Mouse (Mus musculus) heart, postnatal 0 days (tissue): ENCODE results near the gene Prim2. TPM values are rescaled to one million over a fixed set of nuclear protein-coding genes. Genes with fewer than 3 reads are reported as not detected.

Source experiments
- ATAC-seq: fragments of 200-750 bp; cut with Nextera tagmentation; 2 replicates; pipeline ENCODE4 v1.8.0; 2017; ENCODE audit warnings: low read depth, moderate number of reproducible peaks, moderate library complexity; ENCODE audit not compliant: insufficient read depth
- DNase-seq: peaks from one replicate; pipeline ENCODE4 v3.0.0-alpha.2; 2016; ENCODE audit warnings: low spot score
- H3K27ac ChIP-seq: fragments of 300-500 bp; sonication (generic); 2 replicates; pipeline ENCODE4 v1.5.1; 2014; ENCODE audit warnings: low read depth, mild to moderate bottlenecking
- H3K27me3 ChIP-seq: fragments of 300-500 bp; sonication (generic); 2 replicates; pipeline ENCODE4 v1.6.1; 2014; ENCODE audit warnings: low read length, mixed read lengths; ENCODE audit not compliant: control insufficient read depth, insufficient read depth
- H3K36me3 ChIP-seq: fragments of 300-500 bp; sonication (generic); replicated peaks from 2 replicates; pipeline ENCODE4 v1.6.1; 2014; ENCODE audit warnings: low read length, mixed read lengths; ENCODE audit not compliant: control insufficient read depth, insufficient read depth
- H3K4me1 ChIP-seq: fragments of 300-500 bp; sonication (generic); 2 replicates; pipeline ENCODE4 v1.6.1; 2014; ENCODE audit warnings: antibody characterized with exemption; ENCODE audit not compliant: control insufficient read depth, insufficient read depth
- H3K4me2 ChIP-seq: fragments of 300-500 bp; sonication (generic); 2 replicates; pipeline ENCODE4 v1.6.1; 2014; ENCODE audit warnings: low read depth, mild to moderate bottlenecking, low read length, moderate library complexity
- H3K4me3 ChIP-seq: fragments of 300-500 bp; sonication (generic); 2 replicates; pipeline ENCODE4 v1.5.1; 2014; ENCODE audit warnings: low read depth, low read length
- H3K9ac ChIP-seq: fragments of 300-500 bp; sonication (generic); replicated peaks from 2 replicates; pipeline ENCODE4 v1.6.1; 2014; ENCODE audit warnings: low read depth, low read length, mixed read lengths
- H3K9me3 ChIP-seq: fragments of 300-500 bp; sonication (generic); replicated peaks from 2 replicates; pipeline ENCODE4 v1.6.1; 2016; ENCODE audit warnings: low read length; ENCODE audit not compliant: control insufficient read depth
- CTCF ChIP-seq: IDR thresholded peaks from 2 replicates; pipeline ENCODE4 v1.5.1; 2016; ENCODE audit warnings: antibody characterized with exemption, control low read depth, low read depth
- EP300 ChIP-seq: IDR thresholded peaks from 2 replicates; pipeline ENCODE4 v1.6.1; 2016; ENCODE audit warnings: antibody characterized with exemption, low read depth
- WGBS: fragments of 180-500 bp; shearing (Covaris S2); extraction: QIAGEN DNeasy Blood & Tissue Kit; methylation state at CpG from one replicate; pipeline ENCODE4 v1.1.7; 2014; 5-methylcytosine and 5-hydroxymethylcytosine counted together
- polyA plus RNA-seq: library from polyadenylated mRNA; unstranded; fragments of >200 nt; fragmentation: Nextera tagmentation; extraction: Ambion mirVana; gene quantifications from 2 replicates; pipeline ENCODE4 v1.2.1, GENCODE M21; 2015
- total RNA-seq: library from RNA; depleted of rRNA; stranded (reverse); fragments of >200 nt; gene quantifications from 2 replicates; pipeline ENCODE4 v1.2.3, GENCODE M21; 2014; ENCODE audit warnings: low replicate concordance

Prim2 gene
- total and polyA plus RNA-seq, 2 experiments from 2014 or later, result 4.9 to 13.9 TPM

GRCm38 (mm10) chr1:33563611-33564010 is 106.0 kb downstream of the Prim2 start:
- Histone ChIP-seq H3K4me3 (no peak overlapping the region), H3K9me3 (no peaks in the 10 kb centered on the region), H3K27ac (no peak overlapping the region), H3K36me3 (no peaks in the 10 kb centered on the region), H3K4me2 (no peak overlapping the region), H3K9ac (no peak overlapping the region), H3K4me1 (no peaks in the 10 kb centered on the region), H3K27me3 (no peaks in the 10 kb centered on the region)
- no peak for DNase-seq
- TF ChIP-seq EP300 (no peak), CTCF (no peak)
- WGBS, result 86% methylated on average over 3 of the region's 3 CpGs
- no peak for ATAC-seq

GRCm38 (mm10) chr1:33556638-33557037 is 113.0 kb downstream of the Prim2 start:
- 36% methylated on average over 4 of the region's 4 CpGs for WGBS
- no peaks in the 10 kb centered on the region for H3K4me1 ChIP-seq
- TF ChIP-seq EP300 (no peak), CTCF (no peak)
- no peak for DNase-seq
- no peak for ATAC-seq
- H3K4me3 ChIP-seq, result no peak overlapping the region
- H3K27me3 ChIP-seq, result no peaks in the 10 kb centered on the region
- H3K36me3 ChIP-seq, result no peaks in the 10 kb centered on the region
- no peaks in the 10 kb centered on the region for H3K9me3 ChIP-seq
- no peak overlapping the region for H3K4me2 ChIP-seq
- H3K9ac ChIP-seq, result no peak overlapping the region
- H3K27ac ChIP-seq, result no peak overlapping the region

DNA sequence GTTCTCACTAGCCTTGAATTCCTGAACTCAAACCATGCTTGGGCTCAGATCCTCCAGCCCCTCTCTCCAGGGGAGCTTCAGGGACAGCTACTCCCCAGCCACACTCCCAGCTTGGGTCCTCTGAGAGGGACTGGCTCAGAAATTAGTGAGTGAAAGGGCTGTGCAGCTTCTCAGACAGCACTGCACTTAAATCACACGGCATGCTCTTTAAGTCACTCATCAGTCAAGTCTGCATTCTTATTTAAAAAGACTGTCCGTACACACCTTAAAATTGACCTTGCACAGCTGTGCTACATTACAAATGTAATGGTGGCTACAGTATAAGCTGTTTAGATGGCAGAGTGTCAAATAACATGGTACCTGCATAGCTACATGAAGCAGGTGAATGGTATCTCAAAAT is 114.0 kb downstream of the Prim2 start:
- no peak overlapping the region for H3K27ac ChIP-seq
- H3K36me3 ChIP-seq, result no peaks in the 10 kb centered on the region
- no peak overlapping the region for H3K4me3 ChIP-seq
- no peaks in the 10 kb centered on the region for H3K4me1 ChIP-seq
- WGBS, result 59% methylated on average over 2 of the region's 2 CpGs
- ATAC-seq (no peak), DNase-seq (no peak)
- TF ChIP-seq EP300 (no peak), CTCF (no peak)
- H3K4me2 ChIP-seq, result no peak overlapping the region
- no peak overlapping the region for H3K9ac ChIP-seq
- H3K27me3 ChIP-seq, result no peaks in the 10 kb centered on the region
- H3K9me3 ChIP-seq, result no peaks in the 10 kb centered on the region

DNA sequence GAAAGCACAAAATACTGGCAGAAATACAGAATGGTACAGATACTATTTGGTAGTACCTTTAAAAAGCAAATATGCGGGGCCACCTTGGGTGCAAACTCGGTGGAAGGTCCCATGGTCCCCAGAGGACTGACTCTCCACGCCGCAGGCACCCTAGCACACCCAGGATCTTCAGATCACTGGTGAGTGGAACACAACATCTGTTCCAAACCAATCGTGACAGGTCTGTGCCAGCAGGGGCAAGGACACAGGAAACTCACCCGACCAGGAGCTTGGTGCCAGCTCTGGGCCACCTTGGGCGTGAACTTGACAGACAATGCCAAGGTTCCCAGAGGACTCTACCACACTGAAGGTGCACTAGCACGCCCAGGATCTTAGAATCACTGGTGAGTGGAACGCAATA is 118.2 kb downstream of the Prim2 start:
- Histone ChIP-seq H3K36me3 (no peaks in the 10 kb centered on the region), H3K9ac (no peak overlapping the region), H3K27ac (no peak overlapping the region), H3K9me3 (no peaks in the 10 kb centered on the region), H3K4me2 (no peak overlapping the region), H3K4me3 (no peak overlapping the region), H3K4me1 (no peaks in the 10 kb centered on the region), H3K27me3 (no peaks in the 10 kb centered on the region)
- DNase-seq, result no peak
- no peak for ATAC-seq
- TF ChIP-seq EP300 (no peak), CTCF (no peak)
- 89% methylated on average over 9 of the region's 9 CpGs for WGBS

DNA sequence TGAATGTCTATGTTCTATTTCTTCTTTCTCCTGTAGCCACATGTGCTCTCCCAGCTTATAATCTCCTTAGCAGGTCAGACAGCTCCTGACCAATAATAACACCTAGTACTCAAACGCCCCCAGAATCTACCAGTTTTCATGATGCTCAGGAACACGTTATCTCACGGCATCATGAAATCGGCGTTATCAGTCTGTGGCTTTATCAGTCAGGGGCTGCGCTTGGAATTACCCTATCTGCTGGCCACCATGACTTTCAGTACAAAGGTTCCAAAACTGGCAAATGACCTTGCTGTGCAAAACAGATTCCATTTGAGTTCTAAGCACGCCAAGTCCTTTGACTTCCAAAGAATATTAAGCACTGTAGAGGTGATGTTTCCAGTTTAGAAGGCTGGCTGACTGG is 127.9 kb downstream of the Prim2 start:
- H3K4me3 ChIP-seq, result no peak overlapping the region
- no peak for TF ChIP-seq EP300
- no peak for TF ChIP-seq CTCF
- no peak overlapping the region for H3K4me2 ChIP-seq
- H3K4me1 ChIP-seq, result no peaks in the 10 kb centered on the region
- ATAC-seq, result no peak
- 69% methylated on average over 7 of the region's 7 CpGs for WGBS
- no peaks in the 10 kb centered on the region for H3K27me3 ChIP-seq
- H3K9ac ChIP-seq, result no peak overlapping the region
- no peak overlapping the region for H3K27ac ChIP-seq
- DNase-seq, result no peak
- no peaks in the 10 kb centered on the region for H3K9me3 ChIP-seq
- no peaks in the 10 kb centered on the region for H3K36me3 ChIP-seq

DNA sequence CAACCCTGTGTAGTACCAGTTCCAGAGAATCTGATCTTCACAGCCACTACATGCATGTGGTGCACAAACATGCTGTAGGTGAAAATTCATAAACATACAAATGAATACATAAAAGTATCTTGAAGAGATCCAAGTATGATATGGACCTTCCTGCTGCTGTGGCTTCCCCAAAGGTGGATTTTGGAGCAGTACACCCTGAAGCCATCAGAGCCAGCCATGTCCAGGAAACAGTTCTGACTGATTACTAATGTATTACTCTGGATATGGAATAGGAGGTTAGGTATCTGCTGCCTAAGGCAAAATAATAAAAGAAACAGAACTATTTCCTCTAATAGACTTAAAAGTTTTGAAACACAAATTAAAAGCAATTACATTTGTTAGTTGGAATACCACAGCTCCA is 131.6 kb downstream of the Prim2 start:
- H3K27me3 ChIP-seq, result no peaks in the 10 kb centered on the region
- no peaks in the 10 kb centered on the region for H3K9me3 ChIP-seq
- no peak overlapping the region for H3K9ac ChIP-seq
- no peak overlapping the region for H3K4me2 ChIP-seq
- no peak overlapping the region for H3K4me3 ChIP-seq
- TF ChIP-seq EP300 (no peak), CTCF (no peak)
- H3K27ac ChIP-seq, result no peak overlapping the region
- no peak for ATAC-seq
- no peak for DNase-seq
- H3K36me3 ChIP-seq, result no peaks in the 10 kb centered on the region
- H3K4me1 ChIP-seq, result no peaks in the 10 kb centered on the region
